Mouse (Mus musculus) urinary bladder, adult 18-20 months (tissue): ENCODE data around the gene Pde1b.

Experiments used
- DNase-seq, 2 experiments: peaks; one replicate each; pipeline ENCODE4 v3.0.0; 2022; ENCODE audit warnings: low spot score in 2 of 2, mixed read lengths in 2 of 2

Pde1b gene

GRCm38 (mm10) chr15:103509317-103509716 lies 6.5 kb downstream of the Pde1b start:
- DNase-seq: no peak

- no peak for DNase-seq
Measured at GRCm38 (mm10) chr15:103511652-103512051, 8.8 kb downstream of the Pde1b start.

GRCm38 (mm10) chr15:103513621-103514031 lies 10.8 kb downstream of the Pde1b start:
- no peak for DNase-seq

DNA sequence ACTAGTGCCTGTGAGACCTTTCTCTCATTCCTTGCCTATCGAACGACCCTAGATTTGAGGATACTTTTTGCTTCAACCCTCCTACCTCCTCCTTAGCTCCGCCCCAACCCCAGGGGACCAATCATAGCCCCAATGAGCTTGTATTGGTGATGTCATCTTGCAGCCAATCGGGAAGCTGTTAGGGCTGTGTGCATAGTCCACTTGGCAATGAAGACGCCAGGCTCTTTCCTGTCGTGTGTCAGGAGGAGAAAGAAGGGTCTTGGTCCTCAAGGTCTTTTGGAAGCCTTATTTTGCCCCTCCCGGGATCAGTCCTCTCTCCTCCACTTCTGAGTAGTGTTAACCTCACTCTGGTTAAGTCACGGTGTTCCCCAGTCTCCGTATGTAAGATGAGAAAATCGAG lies 11.3 kb downstream of the Pde1b start:
- peak in 1 of 2 experiments; percentile 51 for DNase-seq

GRCm38 (mm10) chr15:103514914-103515313 lies 12.1 kb downstream of the Pde1b start:
- no peak for DNase-seq

DNA sequence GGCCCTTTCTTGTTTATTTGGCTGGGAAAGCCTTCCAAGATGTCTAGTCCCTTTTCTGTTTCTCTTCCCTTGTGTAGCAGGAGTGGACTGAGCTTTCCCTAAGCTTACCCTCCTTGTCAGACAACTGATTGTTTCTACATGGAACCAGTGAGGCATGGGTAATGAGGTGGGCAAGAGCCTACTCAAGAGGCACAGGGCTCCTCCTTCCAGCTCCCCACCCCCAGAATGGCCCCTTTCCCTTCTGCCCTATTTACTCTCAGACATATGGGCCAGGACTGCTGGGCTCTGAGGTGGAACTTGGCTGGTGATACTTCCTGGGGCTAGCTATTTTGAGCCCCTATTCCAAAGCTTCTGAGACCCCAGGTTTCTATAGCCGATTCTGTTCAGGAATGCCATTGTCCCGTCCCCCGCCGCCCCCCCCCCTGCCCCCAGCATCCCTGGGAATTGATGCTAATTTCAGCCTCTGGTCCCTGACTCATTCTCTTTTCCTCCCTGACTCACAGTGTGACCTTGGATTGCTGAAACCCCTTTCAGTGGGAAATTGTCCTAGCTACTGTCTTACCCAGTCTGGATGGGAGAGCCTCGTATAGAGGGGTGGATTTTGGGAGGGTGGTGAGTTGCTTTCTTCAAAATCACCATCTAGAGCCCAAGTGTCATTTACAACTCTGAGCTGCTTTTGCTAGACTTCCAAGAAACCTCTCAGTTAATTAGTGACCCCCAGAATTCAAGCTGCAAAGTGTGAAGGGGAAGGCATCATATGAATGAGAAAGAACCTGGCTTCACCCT lies 16.0 kb downstream of the Pde1b start:
- DNase-seq: no peak

DNA sequence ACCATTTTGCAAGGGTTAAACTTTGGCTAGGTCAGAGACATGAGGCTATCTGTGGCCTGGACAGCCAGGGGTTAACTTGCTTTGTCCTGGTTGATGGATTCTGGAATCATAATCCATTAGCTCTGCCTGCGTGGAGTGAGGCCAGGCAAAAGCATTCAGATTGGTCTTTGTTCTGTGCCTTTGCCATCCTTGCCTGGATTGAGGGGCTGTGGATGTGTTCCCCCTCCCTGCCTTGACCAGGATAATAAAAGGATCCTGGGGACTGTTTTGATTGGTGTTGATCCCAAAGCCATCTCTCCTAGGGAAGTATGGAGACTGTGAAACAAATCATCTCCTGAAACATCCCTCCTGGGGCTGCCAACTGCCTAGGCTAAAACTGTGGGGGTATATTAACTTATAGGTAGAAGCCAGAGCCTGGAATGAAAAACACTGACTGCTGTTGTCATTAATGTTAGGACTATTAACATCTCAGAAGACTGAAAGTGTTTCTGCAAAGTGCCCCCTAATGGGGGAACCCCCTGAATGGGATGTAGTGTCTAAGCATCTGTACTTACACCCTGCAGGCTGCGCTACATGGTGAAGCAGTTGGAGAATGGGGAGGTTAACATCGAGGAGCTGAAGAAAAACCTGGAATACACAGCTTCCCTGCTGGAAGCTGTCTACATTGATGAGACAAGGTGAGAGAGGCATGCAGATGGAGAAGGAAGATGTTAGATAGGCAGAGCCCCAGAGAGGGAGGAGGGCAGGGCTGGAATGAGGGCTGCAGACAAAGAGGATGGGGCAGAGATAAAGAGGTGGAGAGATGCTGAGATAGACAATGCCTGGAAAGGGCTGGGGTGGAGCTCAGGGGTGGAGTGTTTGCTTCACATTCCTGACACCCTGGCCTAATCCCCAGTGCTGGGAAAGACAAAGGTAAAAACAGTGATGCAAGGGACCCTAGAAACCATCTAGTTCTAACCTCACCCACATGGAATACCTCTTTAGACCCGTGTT lies 16.8 kb downstream of the Pde1b start:
- no peak for DNase-seq

GRCm38 (mm10) chr15:103522458-103523099 lies 19.7 kb downstream of the Pde1b start:
- no peak for DNase-seq

GRCm38 (mm10) chr15:103523156-103523555 lies 20.3 kb downstream of the Pde1b start:
- DNase-seq: no peak

DNA sequence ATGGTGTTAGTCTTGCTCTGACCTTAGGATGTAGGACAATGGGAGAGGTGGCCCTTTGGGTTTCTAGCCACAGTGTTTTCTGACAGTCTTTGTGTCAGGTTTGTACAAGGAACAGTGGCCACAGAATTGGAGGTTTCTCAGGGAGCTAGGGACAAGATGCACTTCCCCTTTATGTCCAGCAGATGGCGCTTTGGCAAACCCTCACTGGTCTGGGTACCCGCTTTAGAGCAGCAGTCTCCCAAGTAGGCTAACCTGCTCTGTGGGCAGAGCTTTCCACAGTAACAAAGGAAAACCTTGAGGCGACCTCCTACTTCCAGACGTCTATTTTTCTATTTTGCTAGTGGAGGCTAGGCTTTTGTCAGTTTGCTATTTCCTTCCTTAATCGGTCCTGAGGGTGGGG lies 27.5 kb downstream of the Pde1b start:
- no peak for DNase-seq

- DNase-seq: no peak
Measured at GRCm38 (mm10) chr15:103534054-103534620, 31.3 kb downstream of the Pde1b start.

- no peak for DNase-seq
Measured at GRCm38 (mm10) chr15:103535030-103535429, 32.2 kb downstream of the Pde1b start.

- DNase-seq: no peak
Measured at GRCm38 (mm10) chr15:103535786-103536185, 33.0 kb downstream of the Pde1b start.

GRCm38 (mm10) chr15:103536456-103536855 lies 33.6 kb downstream of the Pde1b start:
- no peak for DNase-seq

DNA sequence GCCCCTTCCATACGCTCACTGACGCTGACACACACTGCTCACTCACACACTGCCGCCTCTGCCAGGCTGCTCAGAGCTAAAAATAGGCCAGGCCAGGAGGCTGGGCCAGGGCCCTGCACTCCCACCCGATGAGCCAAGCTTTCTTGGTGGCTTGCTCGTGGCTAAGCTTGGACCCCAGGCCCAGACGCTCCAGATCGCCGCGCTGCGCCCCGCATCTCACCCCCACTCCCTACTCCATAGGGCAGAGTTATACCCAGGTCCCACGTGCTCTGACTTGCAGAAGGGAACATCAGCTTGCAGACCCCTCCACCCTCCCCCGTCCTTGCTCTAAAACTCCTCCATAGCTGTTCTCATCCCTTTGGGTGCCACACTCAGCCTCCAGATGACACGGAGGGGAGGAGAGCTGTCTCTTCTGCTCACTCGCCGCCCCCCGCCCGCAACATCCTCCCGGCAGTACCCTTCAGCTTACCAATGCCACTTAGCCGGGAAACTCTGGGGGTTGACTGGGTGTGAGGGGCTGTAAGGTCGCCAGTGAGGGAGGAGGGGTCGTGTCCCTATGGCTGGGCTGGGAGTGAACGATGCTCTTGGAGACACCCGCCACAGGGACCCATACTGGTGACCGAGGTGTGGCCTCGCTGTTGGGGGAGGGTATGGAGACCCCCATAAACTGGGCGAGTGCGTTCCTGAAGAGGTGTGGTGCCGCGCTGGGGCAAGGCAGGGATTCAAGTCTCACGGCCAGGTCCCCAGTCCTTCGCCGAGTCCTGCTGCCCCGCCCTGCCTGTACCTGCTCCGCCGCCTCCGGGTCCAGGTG lies 34.4 kb downstream of the Pde1b start:
- no peak for DNase-seq

- peak in 1 of 2 experiments; percentile 21 for DNase-seq
Measured at GRCm38 (mm10) chr15:103537822-103538213, 35.0 kb downstream of the Pde1b start, which contains the start of gene Ppp1r1a. Ppp1r1a (minus strand) TSS chr15:103538003.

- DNase-seq: no peak
Measured at GRCm38 (mm10) chr15:103539259-103539658, 36.4 kb downstream of the Pde1b start.

DNA sequence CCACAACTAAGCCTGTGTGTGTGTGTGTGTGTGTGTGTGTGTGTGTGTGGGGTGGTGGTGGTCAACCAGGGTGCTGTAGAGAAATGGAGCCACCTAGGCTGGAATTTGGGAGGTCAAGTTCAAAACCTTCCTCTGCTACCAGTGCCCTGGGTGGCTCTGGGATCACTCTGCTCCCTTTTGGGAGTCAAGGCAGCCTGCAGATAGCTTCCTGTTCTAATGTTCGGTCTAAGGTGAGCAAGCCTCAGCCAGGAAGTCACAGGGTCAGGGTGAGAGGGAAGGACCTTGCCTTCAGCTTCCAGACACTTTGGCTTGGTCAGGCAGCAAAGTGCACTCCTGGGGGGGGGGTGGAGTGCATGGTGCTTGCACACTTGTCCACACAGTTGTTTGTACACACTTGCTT lies 37.8 kb downstream of the Pde1b start:
- DNase-seq: no peak

DNA sequence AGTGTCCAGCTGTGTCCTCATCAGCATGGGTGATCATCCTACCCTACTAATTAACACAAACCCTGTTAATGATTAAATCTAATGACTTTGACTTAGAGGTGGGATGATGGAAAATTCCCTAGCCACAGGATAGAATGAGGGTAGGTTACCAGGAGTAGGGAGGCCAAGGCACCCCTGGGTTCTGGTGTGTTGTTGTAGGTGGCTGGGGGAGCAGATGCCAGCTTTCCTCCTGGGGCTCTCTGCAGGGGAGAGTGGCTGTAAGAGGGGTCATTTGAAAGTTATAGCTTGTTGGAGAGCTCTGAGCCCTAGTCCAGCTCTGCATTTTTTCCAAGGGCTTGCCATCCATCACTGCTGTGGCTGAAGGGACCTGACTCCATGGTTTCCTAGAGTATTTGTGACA lies 39.7 kb downstream of the Pde1b start:
- DNase-seq: no peak

- DNase-seq: no peak
Measured at GRCm38 (mm10) chr15:103547983-103548382, 45.1 kb downstream of the Pde1b start.

GRCm38 (mm10) chr15:103549475-103549874 lies 46.6 kb downstream of the Pde1b start:
- DNase-seq: no peak
